Mouse (Mus musculus): Measurements from ENCODE around the gene Washc4.

Washc4 gene

DNA sequence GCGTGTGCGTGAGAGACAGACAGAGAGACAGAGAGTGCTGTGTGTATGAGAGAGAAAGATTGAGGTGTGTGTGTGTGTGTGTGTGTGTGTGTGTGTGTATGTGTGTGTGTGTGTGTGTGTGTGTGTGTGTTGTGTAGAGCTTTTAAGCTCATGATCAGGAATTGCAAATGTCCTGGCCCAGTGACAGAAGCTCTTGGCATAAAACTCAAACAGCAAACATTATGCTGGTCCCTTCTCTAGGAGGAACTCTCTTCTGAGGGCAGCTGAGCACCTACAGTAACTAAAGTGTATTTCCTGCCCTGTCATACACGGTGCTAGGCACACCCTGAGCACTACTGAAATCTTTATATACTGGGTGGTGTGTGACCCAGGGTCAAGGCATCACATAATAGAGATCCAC is 98.1 kb downstream of the Washc4 start:
- peak; percentile 25 for DNase-seq

DNA sequence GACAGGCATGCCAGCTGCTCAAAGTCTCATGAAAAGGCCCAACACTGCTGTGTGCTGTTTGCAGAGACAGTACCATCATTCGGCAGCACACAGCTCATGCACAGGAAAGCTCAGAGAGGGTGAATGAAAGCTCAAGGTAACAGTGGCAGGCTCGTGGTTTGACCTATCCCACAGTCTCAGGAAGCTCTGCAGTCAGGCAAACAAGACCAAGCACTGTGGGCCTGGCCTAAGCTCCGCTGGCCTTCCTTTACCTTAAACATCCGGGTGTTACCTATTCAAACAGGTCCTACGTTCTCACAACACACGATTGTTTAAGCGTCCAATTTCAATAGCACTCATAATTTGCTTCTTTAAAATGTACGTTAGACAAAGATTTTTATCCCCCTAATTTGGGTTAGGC is 100.6 kb downstream of the Washc4 start:
- no peak for DNase-seq

DNA sequence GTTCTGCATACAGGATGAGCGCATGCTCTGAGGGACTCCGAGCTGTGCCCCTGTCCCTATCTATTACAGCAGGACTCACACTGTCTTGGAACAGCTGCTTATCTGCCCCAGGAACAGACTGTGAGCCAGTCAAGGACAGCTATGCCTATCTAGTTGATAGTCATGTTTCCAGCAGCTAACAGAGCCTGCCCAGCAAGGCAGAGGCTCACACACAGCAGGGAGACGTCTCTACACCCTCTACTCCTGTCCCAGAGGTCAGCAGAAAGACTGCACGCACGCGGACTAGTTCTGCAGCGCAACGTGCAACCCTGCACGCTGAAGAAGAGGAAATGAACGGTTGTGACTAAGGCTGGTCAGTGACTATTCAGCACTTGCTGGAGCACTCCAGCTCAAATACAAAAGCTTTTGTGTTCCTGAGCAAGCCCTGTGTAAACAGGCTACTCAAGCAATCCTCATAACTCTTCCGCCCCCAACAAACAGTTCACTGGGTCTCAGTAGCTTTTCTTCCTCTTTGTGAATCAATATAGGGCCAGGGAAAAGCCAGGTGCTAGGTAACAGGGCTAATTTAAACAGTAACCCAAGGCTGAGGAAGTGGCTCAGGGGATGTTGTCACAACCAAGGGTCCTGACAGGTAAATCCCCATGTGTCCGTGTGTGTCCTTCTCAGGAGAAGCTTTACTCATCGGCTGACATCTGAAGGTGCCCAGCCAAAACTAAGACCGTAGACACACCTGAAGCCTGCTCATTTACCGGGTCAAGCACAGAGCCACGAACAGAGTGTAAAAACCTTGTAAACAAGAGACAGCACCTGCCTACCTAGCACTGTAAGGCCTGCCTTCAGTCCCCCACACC is 101.5 kb downstream of the Washc4 start:
- DNase-seq, result no peak

DNA sequence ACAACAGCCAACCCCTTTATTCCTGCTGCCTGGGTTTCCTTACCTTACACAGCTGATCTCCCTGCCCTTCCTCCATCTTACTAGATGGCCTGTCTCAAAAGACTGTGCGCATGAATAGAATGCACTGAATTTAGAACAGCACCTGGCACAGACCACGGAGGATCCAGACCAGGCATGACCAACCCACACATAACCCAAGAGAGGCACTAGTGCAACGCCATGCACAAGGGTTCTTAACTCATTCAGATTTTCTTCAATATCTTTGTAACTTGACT is 102.1 kb downstream of the Washc4 start:
- no peak for DNase-seq
